Mouse (Mus musculus) erythroblast, embryonic 14.5 days (primary cell): ENCODE data around the gene Hoxc9.

Experiments used
- GATA1 ChIP-seq: IDR thresholded peaks from 2 replicates; pipeline ENCODE4 v1.6.1; 2012; ENCODE audit warnings: low read length, inconsistent platforms, mixed read lengths
- TAL1 ChIP-seq: IDR thresholded peaks from 3 replicates; pipeline ENCODE4 v1.6.1; 2012; ENCODE audit warnings: low read length, inconsistent platforms, mixed read lengths

- TF ChIP-seq GATA1, result no peak
- TF ChIP-seq TAL1, result no peak
Measured at GRCm38 (mm10) chr15:102942739-102943467, 33.3 kb upstream of the Hoxc9 start.
